Mouse (Mus musculus): ENCODE measurements around the gene Arhgap15. TPM values are rescaled to one million over a fixed set of nuclear protein-coding genes. Genes with fewer than 3 reads are reported as not detected.

Gene Arhgap15
- polyA plus RNA-seq, 1 experiment from 2014 or later = 0.20 TPM

DNA sequence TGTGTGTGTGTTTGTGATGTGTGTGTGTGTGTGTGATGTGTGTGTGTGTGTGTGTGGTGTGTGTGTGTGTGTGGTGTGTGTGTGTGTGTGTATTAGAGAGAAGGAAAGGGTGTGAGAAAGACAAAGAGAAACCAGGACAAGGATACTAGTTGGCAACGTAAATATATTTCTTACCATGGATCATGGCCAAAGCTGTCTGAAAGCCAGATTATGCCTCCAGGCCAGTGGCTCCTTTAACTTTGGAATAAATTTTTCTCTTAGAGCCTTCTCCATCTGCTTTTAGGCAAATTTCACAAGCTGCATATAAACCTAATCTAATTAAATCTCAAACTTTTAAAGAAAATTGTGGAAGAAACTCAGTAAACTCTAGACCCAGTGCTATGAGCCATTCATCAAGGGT, 296.6 kb downstream of the Arhgap15 start:
- Histone ChIP-seq H3K4me3 (ENCODE audit: low read depth, low read length) (no peak overlapping the region), H3K27ac (ENCODE audit: low read depth, low read length) (no peak overlapping the region), H3K36me3 (ENCODE audit: control insufficient read depth, insufficient read depth, low read length) (no peaks in the 10 kb centered on the region), H3K27me3 (ENCODE audit: control insufficient read depth, insufficient read depth, low read length) (no peaks in the 10 kb centered on the region), H3K9ac (ENCODE audit: low read length) (no peak overlapping the region), H3K9me3 (ENCODE audit: control insufficient read depth, low read length) (no peaks in the 10 kb centered on the region), H3K4me2 (ENCODE audit: low read depth, low read length, severe bottlenecking) (no peak overlapping the region), H3K4me1 (replicated peaks; ENCODE audit: control insufficient read depth, insufficient read depth, low read length) (no peaks in the 10 kb centered on the region)
- ATAC-seq (replicated peaks; ENCODE audit: low FRiP score) = no peak
- DNase-seq (ENCODE audit: low spot score) = no peak
- 85% methylated on average over 1 of the region's 1 CpGs for WGBS

DNA sequence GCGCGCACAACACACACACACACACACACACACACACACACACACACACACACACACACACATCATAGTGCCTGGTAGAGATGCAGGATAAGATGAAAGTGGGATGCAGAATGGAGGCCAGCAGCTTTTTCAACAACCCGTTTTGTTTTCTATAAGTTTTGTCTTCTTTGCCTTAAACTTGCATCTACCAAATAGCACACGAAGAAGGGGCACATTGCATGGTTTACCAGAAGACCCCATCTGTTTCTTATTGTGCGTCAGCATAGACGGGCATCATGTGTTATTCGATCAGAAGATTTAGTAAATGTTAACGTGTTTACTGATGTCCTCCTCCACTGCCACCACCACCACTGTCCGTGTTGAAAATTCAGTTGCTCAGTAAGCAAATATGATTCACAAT, 311.7 kb downstream of the Arhgap15 start:
- 75% methylated on average over 9 of the region's 9 CpGs for WGBS
- Histone ChIP-seq H3K4me1 (replicated peaks; ENCODE audit: control insufficient read depth, insufficient read depth, low read length) (no peaks in the 10 kb centered on the region), H3K9ac (ENCODE audit: low read length) (no peak overlapping the region), H3K9me3 (ENCODE audit: control insufficient read depth, low read length) (no peaks in the 10 kb centered on the region), H3K27ac (ENCODE audit: low read depth, low read length) (no peak overlapping the region), H3K36me3 (ENCODE audit: control insufficient read depth, insufficient read depth, low read length) (no peaks in the 10 kb centered on the region), H3K27me3 (ENCODE audit: control insufficient read depth, insufficient read depth, low read length) (no peaks in the 10 kb centered on the region), H3K4me3 (ENCODE audit: low read depth, low read length) (no peak overlapping the region), H3K4me2 (ENCODE audit: low read depth, low read length, severe bottlenecking) (no peak overlapping the region)
- no peak for DNase-seq (ENCODE audit: low spot score)
- ATAC-seq (replicated peaks; ENCODE audit: low FRiP score) = no peak

DNA sequence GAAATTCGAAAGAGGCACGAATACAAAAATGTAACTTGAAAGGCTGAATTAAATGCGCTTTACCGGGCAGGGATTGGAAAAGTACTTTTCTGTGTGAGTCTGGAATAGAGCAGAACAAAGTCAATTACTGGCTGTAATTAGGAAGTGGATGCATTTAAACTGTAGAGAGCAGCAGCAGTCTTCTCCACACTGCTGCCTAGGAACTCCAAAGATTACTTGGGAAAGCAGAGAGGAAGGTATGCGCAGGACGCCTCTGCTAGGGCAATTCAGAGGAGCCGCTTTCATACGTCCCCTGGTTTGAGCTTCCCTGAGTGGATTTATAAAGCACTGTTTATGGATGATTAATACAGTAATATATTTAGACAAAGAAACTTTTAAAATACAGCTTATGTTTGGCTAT, 312.1 kb downstream of the Arhgap15 start:
- H3K27me3 ChIP-seq (ENCODE audit: control insufficient read depth, insufficient read depth, low read length) = no peaks in the 10 kb centered on the region
- H3K36me3 ChIP-seq (ENCODE audit: control insufficient read depth, insufficient read depth, low read length) = no peaks in the 10 kb centered on the region
- 54% methylated on average over 8 of the region's 8 CpGs for WGBS
- H3K4me2 ChIP-seq (ENCODE audit: low read depth, low read length, severe bottlenecking) = no peak overlapping the region
- no peaks in the 10 kb centered on the region for H3K9me3 ChIP-seq (ENCODE audit: control insufficient read depth, low read length)
- DNase-seq (ENCODE audit: low spot score) (no peak), ATAC-seq (replicated peaks; ENCODE audit: low FRiP score) (no peak)
- H3K27ac ChIP-seq (ENCODE audit: low read depth, low read length) = no peak overlapping the region
- no peak overlapping the region for H3K9ac ChIP-seq (ENCODE audit: low read length)
- H3K4me1 ChIP-seq (replicated peaks; ENCODE audit: control insufficient read depth, insufficient read depth, low read length) = no peaks in the 10 kb centered on the region
- H3K4me3 ChIP-seq (ENCODE audit: low read depth, low read length) = no peak overlapping the region

DNA sequence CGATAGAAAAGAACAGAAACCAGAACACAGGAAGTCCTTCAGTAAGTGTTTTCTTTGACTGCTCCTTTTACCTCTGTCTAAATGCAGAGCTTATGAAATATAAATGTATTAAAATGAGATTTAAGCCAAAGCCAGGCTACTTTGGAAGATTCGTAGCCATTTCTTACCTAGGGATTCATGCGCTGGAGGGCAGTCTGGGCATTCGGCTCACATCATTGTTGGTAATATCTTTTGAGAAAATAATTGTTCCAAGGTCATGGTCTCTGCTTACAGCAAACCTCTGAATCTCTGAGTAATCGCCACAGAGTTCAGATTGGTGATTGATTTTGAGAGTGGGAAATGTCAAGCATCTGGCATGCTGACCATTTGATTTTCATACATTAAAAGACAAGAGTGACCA, 316.4 kb downstream of the Arhgap15 start:
- H3K9me3 ChIP-seq (ENCODE audit: control insufficient read depth, low read length) = no peaks in the 10 kb centered on the region
- H3K9ac ChIP-seq (ENCODE audit: low read length) = no peak overlapping the region
- H3K36me3 ChIP-seq (ENCODE audit: control insufficient read depth, insufficient read depth, low read length) = no peaks in the 10 kb centered on the region
- no peak for ATAC-seq (replicated peaks; ENCODE audit: low FRiP score)
- no peaks in the 10 kb centered on the region for H3K27me3 ChIP-seq (ENCODE audit: control insufficient read depth, insufficient read depth, low read length)
- no peak for DNase-seq (ENCODE audit: low spot score)
- 89% methylated on average over 5 of the region's 5 CpGs for WGBS
- H3K4me1 ChIP-seq (replicated peaks; ENCODE audit: control insufficient read depth, insufficient read depth, low read length) = no peaks in the 10 kb centered on the region
- no peak overlapping the region for H3K27ac ChIP-seq (ENCODE audit: low read depth, low read length)
- no peak overlapping the region for H3K4me2 ChIP-seq (ENCODE audit: low read depth, low read length, severe bottlenecking)
- no peak overlapping the region for H3K4me3 ChIP-seq (ENCODE audit: low read depth, low read length)

DNA sequence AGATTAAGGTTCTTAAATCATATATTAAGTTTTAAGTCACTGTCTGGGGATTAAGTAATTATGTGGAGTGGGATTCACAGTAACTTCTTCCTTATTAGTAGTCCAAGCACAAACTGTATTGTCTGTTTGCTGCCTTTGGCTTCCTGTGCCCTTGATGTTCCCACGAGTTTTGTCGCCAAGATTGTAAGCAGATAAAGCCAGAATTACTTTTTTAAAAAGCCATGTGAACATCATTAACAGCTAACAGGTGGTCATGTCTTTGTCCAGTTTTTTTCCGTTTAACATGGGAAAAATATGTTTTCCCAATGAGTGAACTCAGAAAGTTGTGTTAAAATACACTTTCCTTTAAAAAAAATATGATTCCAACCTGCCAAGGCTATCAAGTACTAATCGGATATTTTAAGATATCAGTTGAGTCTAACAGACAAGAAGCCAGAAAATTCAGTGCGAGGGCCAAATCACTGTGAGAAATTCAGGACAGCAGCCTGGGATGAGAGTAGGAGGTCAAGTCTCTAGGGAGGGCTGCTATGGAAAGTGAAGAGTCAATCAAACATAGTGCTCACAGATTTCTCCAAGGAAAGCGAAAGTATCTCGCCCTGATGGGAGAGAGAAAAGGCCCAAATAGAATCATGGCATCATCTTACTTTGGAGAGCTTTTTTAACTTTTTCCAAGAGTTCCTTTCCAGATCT, 319.7 kb downstream of the Arhgap15 start:
- Histone ChIP-seq H3K27ac (ENCODE audit: low read depth, low read length) (no peak overlapping the region), H3K27me3 (ENCODE audit: control insufficient read depth, insufficient read depth, low read length) (no peaks in the 10 kb centered on the region), H3K4me2 (ENCODE audit: low read depth, low read length, severe bottlenecking) (no peak overlapping the region), H3K9me3 (ENCODE audit: control insufficient read depth, low read length) (no peaks in the 10 kb centered on the region), H3K36me3 (ENCODE audit: control insufficient read depth, insufficient read depth, low read length) (no peaks in the 10 kb centered on the region), H3K9ac (ENCODE audit: low read length) (no peak overlapping the region), H3K4me3 (ENCODE audit: low read depth, low read length) (no peak overlapping the region), H3K4me1 (replicated peaks; ENCODE audit: control insufficient read depth, insufficient read depth, low read length) (no peaks in the 10 kb centered on the region)
- WGBS = 86% methylated on average over 7 of the region's 7 CpGs
- DNase-seq (ENCODE audit: low spot score) = no peak
- no peak for ATAC-seq (replicated peaks; ENCODE audit: low FRiP score)

DNA sequence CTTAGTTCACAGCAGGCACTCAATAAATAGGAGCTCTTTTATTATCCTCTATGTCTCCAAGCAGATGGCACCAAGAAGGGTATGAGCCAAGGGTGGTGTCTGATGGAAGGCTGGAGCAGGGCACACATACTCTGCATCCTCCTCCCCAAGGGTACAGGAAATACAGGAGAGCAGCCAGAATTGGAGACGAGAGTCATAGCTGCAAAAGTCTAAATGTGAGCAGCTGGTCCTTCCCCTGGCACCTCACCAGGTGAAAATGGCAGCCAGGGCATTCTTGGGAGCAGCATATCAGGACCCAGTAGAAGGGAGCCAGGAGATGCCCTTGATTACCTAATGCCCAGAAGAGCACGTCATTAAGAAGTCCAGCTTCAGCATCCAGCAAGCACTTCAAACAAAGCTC, 320.3 kb downstream of the Arhgap15 start:
- no peak overlapping the region for H3K27ac ChIP-seq (ENCODE audit: low read depth, low read length)
- no peaks in the 10 kb centered on the region for H3K4me1 ChIP-seq (replicated peaks; ENCODE audit: control insufficient read depth, insufficient read depth, low read length)
- no peaks in the 10 kb centered on the region for H3K27me3 ChIP-seq (ENCODE audit: control insufficient read depth, insufficient read depth, low read length)
- DNase-seq (ENCODE audit: low spot score) (no peak), ATAC-seq (replicated peaks; ENCODE audit: low FRiP score) (no peak)
- H3K9ac ChIP-seq (ENCODE audit: low read length) = no peak overlapping the region
- no peak overlapping the region for H3K4me2 ChIP-seq (ENCODE audit: low read depth, low read length, severe bottlenecking)
- no peak overlapping the region for H3K4me3 ChIP-seq (ENCODE audit: low read depth, low read length)
- WGBS = 87% methylated on average over 2 of the region's 2 CpGs
- H3K9me3 ChIP-seq (ENCODE audit: control insufficient read depth, low read length) = no peaks in the 10 kb centered on the region
- no peaks in the 10 kb centered on the region for H3K36me3 ChIP-seq (ENCODE audit: control insufficient read depth, insufficient read depth, low read length)

DNA sequence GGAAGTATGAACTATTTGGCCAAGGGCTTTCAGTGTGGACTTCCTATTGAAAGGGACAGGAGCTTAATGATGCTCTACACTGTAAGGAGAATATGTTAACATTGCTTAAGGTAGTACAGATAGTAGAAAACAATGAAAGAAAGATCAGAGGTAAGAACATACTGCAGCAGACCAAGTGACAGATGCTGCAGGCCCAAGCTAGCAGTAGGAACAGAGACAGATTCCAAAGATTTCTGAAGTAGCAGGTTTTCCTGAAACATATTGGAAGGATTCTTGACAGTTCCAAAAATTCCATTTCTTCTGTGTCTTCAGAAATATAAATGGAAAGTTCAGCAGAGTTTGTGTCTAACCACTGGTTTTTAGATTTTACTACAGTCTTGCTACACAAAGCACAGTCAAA, 327.9 kb downstream of the Arhgap15 start:
- H3K27ac ChIP-seq (ENCODE audit: low read depth, low read length) = no peak overlapping the region
- ATAC-seq (replicated peaks; ENCODE audit: low FRiP score) (no peak), DNase-seq (ENCODE audit: low spot score) (no peak)
- H3K4me2 ChIP-seq (ENCODE audit: low read depth, low read length, severe bottlenecking) = no peak overlapping the region
- no peaks in the 10 kb centered on the region for H3K4me1 ChIP-seq (replicated peaks; ENCODE audit: control insufficient read depth, insufficient read depth, low read length)
- no peaks in the 10 kb centered on the region for H3K36me3 ChIP-seq (ENCODE audit: control insufficient read depth, insufficient read depth, low read length)
- H3K9ac ChIP-seq (ENCODE audit: low read length) = no peak overlapping the region
- no peaks in the 10 kb centered on the region for H3K9me3 ChIP-seq (ENCODE audit: control insufficient read depth, low read length)
- H3K4me3 ChIP-seq (ENCODE audit: low read depth, low read length) = no peak overlapping the region
- H3K27me3 ChIP-seq (ENCODE audit: control insufficient read depth, insufficient read depth, low read length) = no peaks in the 10 kb centered on the region

DNA sequence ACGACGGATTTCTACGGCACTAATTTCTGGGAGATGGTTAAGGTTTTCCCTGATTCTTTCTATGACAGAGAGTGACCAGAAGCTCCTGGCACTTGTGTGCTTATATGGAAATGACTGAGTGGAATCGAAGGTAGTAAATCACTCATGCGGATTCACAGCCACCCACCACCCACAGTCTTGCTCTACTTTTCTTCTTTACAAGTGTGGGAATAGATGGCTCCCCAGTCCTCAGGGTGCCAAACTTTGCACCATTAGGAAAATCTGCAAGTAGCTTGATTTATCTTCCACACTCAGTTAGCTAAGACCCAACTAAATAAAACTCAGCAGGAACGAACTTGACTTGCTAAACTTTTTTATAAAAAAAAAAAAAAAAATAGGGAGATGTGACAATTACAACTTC, 331.9 kb downstream of the Arhgap15 start:
- Histone ChIP-seq H3K4me3 (ENCODE audit: low read depth, low read length) (no peak overlapping the region), H3K4me1 (replicated peaks; ENCODE audit: control insufficient read depth, insufficient read depth, low read length) (no peaks in the 10 kb centered on the region), H3K4me2 (ENCODE audit: low read depth, low read length, severe bottlenecking) (no peak overlapping the region), H3K9me3 (ENCODE audit: control insufficient read depth, low read length) (no peaks in the 10 kb centered on the region), H3K27me3 (ENCODE audit: control insufficient read depth, insufficient read depth, low read length) (no peaks in the 10 kb centered on the region), H3K36me3 (ENCODE audit: control insufficient read depth, insufficient read depth, low read length) (no peaks in the 10 kb centered on the region), H3K9ac (ENCODE audit: low read length) (no peak overlapping the region), H3K27ac (ENCODE audit: low read depth, low read length) (no peak overlapping the region)
- WGBS = 92% methylated on average over 6 of the region's 6 CpGs
- ATAC-seq (replicated peaks; ENCODE audit: low FRiP score) (no peak), DNase-seq (ENCODE audit: low spot score) (no peak)

DNA sequence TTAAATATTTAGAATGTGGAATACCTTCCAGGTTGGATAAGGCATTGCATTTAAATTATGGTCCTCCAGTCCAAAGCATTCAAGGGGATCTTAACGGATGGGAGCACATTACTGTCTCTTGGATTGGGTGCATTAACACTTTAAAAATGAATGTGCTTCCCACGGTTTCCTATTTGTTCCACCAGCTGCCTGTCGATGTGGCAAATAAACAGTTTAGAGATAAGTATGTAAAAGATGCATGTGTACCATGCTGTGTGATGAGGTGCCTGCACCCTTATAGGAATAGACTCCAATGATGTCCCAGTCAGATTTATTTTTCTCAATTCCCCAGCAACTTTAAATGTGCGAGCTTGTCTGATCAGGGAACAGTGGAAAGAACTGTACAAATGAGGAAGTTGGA, 332.6 kb downstream of the Arhgap15 start:
- H3K4me3 ChIP-seq (ENCODE audit: low read depth, low read length) = no peak overlapping the region
- ATAC-seq (replicated peaks; ENCODE audit: low FRiP score) = no peak
- H3K9me3 ChIP-seq (ENCODE audit: control insufficient read depth, low read length) = no peaks in the 10 kb centered on the region
- H3K27ac ChIP-seq (ENCODE audit: low read depth, low read length) = no peak overlapping the region
- H3K4me2 ChIP-seq (ENCODE audit: low read depth, low read length, severe bottlenecking) = no peak overlapping the region
- H3K27me3 ChIP-seq (ENCODE audit: control insufficient read depth, insufficient read depth, low read length) = no peaks in the 10 kb centered on the region
- DNase-seq (ENCODE audit: low spot score) = no peak
- 88% methylated on average over 4 of the region's 4 CpGs for WGBS
- no peaks in the 10 kb centered on the region for H3K4me1 ChIP-seq (replicated peaks; ENCODE audit: control insufficient read depth, insufficient read depth, low read length)
- H3K9ac ChIP-seq (ENCODE audit: low read length) = no peak overlapping the region
- H3K36me3 ChIP-seq (ENCODE audit: control insufficient read depth, insufficient read depth, low read length) = no peaks in the 10 kb centered on the region

Data from forebrain, embryonic 11.5 days (tissue).